Mouse (Mus musculus) layer of hippocampus, adult 9-10 months (tissue): ENCODE data around the gene Pskh1.

Source experiments
- DNase-seq: peaks from one replicate; pipeline ENCODE4 v3.0.0; 2022; ENCODE audit warnings: low spot score

The Pskh1 gene

GRCm38 (mm10) chr8:105957813-105958212 is 57.6 kb downstream of the Pskh1 start:
- DNase-seq = no peak

GRCm38 (mm10) chr8:105959350-105959749 is 59.1 kb downstream of the Pskh1 start:
- no peak for DNase-seq

- no peak for DNase-seq
Measured at GRCm38 (mm10) chr8:105961101-105961500, 60.9 kb downstream of the Pskh1 start.

GRCm38 (mm10) chr8:105961536-105961935 is 61.3 kb downstream of the Pskh1 start:
- DNase-seq = no peak

- no peak for DNase-seq
Measured at GRCm38 (mm10) chr8:105964506-105965265, 64.4 kb downstream of the Pskh1 start.

- no peak for DNase-seq
Measured at GRCm38 (mm10) chr8:105965266-105965904, 65.1 kb downstream of the Pskh1 start.

GRCm38 (mm10) chr8:105965905-105966341 is 65.7 kb downstream of the Pskh1 start, which contains the start of gene Slc12a4:
Gene Slc12a4 (minus strand): TSS chr8:105966097.
- DNase-seq = no peak

- DNase-seq = no peak
Measured at GRCm38 (mm10) chr8:105966692-105967311, 66.6 kb downstream of the Pskh1 start.

- DNase-seq = no peak
Measured at GRCm38 (mm10) chr8:105969367-105969766, 69.1 kb downstream of the Pskh1 start.

GRCm38 (mm10) chr8:105971019-105971720 is 70.9 kb downstream of the Pskh1 start:
- no peak for DNase-seq

GRCm38 (mm10) chr8:105975363-105975762 is 75.1 kb downstream of the Pskh1 start:
- DNase-seq = no peak

- no peak for DNase-seq
Measured at GRCm38 (mm10) chr8:105979325-105979724, 79.1 kb downstream of the Pskh1 start, which contains the start of gene Dpep3. Gene Dpep3 (minus strand): TSS chr8:105979429.

GRCm38 (mm10) chr8:105981146-105981545 is 80.9 kb downstream of the Pskh1 start:
- DNase-seq = no peak
